Mouse (Mus musculus) heart, postnatal 0 days (tissue): ENCODE data around the gene Snf8. TPM values are rescaled to one million over a fixed set of nuclear protein-coding genes. Genes with fewer than 3 reads are reported as not detected.

Experiments used
- ATAC-seq: fragments of 200-750 bp; cut with Nextera tagmentation; 2 replicates; pipeline ENCODE4 v1.8.0; 2017; ENCODE audit warnings: low read depth, moderate number of reproducible peaks, moderate library complexity; ENCODE audit not compliant: insufficient read depth
- DNase-seq: peaks from one replicate; pipeline ENCODE4 v3.0.0-alpha.2; 2016; ENCODE audit warnings: low spot score
- H3K27ac ChIP-seq: fragments of 300-500 bp; sonication (generic); 2 replicates; pipeline ENCODE4 v1.5.1; 2014; ENCODE audit warnings: low read depth, mild to moderate bottlenecking
- H3K27me3 ChIP-seq: fragments of 300-500 bp; sonication (generic); 2 replicates; pipeline ENCODE4 v1.6.1; 2014; ENCODE audit warnings: low read length, mixed read lengths; ENCODE audit not compliant: control insufficient read depth, insufficient read depth
- H3K36me3 ChIP-seq: fragments of 300-500 bp; sonication (generic); replicated peaks from 2 replicates; pipeline ENCODE4 v1.6.1; 2014; ENCODE audit warnings: low read length, mixed read lengths; ENCODE audit not compliant: control insufficient read depth, insufficient read depth
- H3K4me1 ChIP-seq: fragments of 300-500 bp; sonication (generic); 2 replicates; pipeline ENCODE4 v1.6.1; 2014; ENCODE audit warnings: antibody characterized with exemption; ENCODE audit not compliant: control insufficient read depth, insufficient read depth
- H3K4me2 ChIP-seq: fragments of 300-500 bp; sonication (generic); 2 replicates; pipeline ENCODE4 v1.6.1; 2014; ENCODE audit warnings: low read depth, mild to moderate bottlenecking, low read length, moderate library complexity
- H3K4me3 ChIP-seq: fragments of 300-500 bp; sonication (generic); 2 replicates; pipeline ENCODE4 v1.5.1; 2014; ENCODE audit warnings: low read depth, low read length
- H3K9ac ChIP-seq: fragments of 300-500 bp; sonication (generic); replicated peaks from 2 replicates; pipeline ENCODE4 v1.6.1; 2014; ENCODE audit warnings: low read depth, low read length, mixed read lengths
- H3K9me3 ChIP-seq: fragments of 300-500 bp; sonication (generic); replicated peaks from 2 replicates; pipeline ENCODE4 v1.6.1; 2016; ENCODE audit warnings: low read length; ENCODE audit not compliant: control insufficient read depth
- CTCF ChIP-seq: IDR thresholded peaks from 2 replicates; pipeline ENCODE4 v1.5.1; 2016; ENCODE audit warnings: antibody characterized with exemption, control low read depth, low read depth
- EP300 ChIP-seq: IDR thresholded peaks from 2 replicates; pipeline ENCODE4 v1.6.1; 2016; ENCODE audit warnings: antibody characterized with exemption, low read depth
- WGBS: fragments of 180-500 bp; shearing (Covaris S2); extraction: QIAGEN DNeasy Blood & Tissue Kit; methylation state at CpG from one replicate; pipeline ENCODE4 v1.1.7; 2014; 5-methylcytosine and 5-hydroxymethylcytosine counted together
- polyA plus RNA-seq: library from polyadenylated mRNA; unstranded; fragments of >200 nt; fragmentation: Nextera tagmentation; extraction: Ambion mirVana; gene quantifications from 2 replicates; pipeline ENCODE4 v1.2.1, GENCODE M21; 2015
- total RNA-seq: library from RNA; depleted of rRNA; stranded (reverse); fragments of >200 nt; gene quantifications from 2 replicates; pipeline ENCODE4 v1.2.3, GENCODE M21; 2014; ENCODE audit warnings: low replicate concordance

Snf8 gene
- total and polyA plus RNA-seq, 2 experiments from 2014 or later: 25.2 to 63.0 TPM

DNA sequence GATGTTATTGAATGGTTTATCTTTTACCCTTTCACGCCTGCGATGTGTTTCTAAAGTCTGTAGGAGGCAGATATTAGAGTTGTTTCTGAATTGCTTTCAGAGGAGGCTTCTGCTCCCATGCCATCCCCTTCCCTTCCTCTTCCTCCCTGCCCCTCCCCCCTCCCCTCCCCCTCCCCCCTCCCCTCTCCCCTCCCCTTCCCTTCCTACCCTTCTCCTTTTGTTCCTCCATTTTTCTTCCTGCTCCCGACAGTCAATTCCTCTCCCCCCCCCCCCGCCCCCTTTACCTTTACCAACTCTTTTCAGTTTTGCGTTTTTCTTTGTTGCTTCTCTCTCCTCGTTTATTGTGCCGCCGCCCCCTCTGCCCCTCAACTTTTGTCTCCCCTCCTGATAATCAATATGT is 22.7 kb upstream of the Snf8 start:
- H3K4me1 ChIP-seq: peaks cover 3% of the 10 kb centered on the region
- DNase-seq (no peak), ATAC-seq (no peak)
- no peak for TF ChIP-seq CTCF
- TF ChIP-seq EP300: no peak
- H3K27me3 ChIP-seq: peaks cover 46% of the 10 kb centered on the region
- no peak overlapping the region for H3K4me3 ChIP-seq
- no peaks in the 10 kb centered on the region for H3K9me3 ChIP-seq
- 10% methylated on average over 3 of the region's 8 CpGs for WGBS
- H3K9ac ChIP-seq: no peak overlapping the region
- H3K27ac ChIP-seq: no peak overlapping the region
- H3K36me3 ChIP-seq: no peaks in the 10 kb centered on the region
- no peak overlapping the region for H3K4me2 ChIP-seq

DNA sequence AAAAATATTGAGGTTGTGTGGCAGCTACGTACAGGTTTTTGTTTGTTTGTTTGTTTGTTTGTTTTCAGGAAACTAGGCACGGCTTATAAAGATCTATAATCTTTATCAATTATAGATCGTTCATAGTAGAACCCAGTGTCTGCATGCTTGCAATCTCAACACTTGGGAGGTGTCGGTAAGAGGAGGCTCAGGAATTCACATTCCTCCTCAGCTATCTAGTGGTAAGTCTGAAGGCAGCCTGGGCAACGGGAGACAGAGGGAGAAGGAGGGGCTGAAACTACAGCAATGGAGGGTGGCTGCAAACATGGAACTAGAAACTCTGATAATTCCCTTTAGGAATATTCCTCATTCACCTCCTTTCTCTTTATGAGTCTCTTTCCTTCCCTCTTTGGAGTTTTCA is 19.3 kb upstream of the Snf8 start:
- Histone ChIP-seq H3K27me3 (peaks cover 26% of the 10 kb centered on the region), H3K36me3 (no peaks in the 10 kb centered on the region), H3K4me1 (no peaks in the 10 kb centered on the region), H3K4me3 (no peak overlapping the region), H3K9ac (no peak overlapping the region), H3K9me3 (no peaks in the 10 kb centered on the region), H3K4me2 (no peak overlapping the region), H3K27ac (no peak overlapping the region)
- ATAC-seq (no peak), DNase-seq (no peak)
- TF ChIP-seq EP300: no peak
- 21% methylated on average over 5 of the region's 5 CpGs for WGBS

DNA sequence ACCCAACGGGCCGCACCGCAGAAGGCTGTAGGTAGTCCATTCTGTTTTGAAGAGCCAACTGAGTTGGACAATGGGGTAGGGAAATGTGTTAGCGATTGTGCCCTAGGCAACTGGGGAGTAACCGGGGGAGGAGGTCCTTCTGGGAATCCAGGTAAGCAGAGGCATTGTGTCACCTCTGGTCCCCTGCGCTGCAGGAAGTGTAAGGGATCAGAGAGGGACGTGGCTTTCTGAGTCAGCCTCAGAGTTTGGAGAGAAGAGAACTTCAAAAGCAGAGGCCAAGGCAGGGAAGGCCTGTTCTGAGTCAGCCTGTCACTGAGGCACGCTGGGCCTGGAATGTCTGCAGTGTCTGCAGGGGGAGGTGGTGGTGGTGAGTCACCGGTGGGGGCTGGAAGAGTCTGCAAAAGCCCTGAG is 16.7 kb upstream of the Snf8 start:
- Histone ChIP-seq H3K27ac (no peak overlapping the region), H3K4me3 (no peak overlapping the region), H3K9me3 (no peaks in the 10 kb centered on the region), H3K36me3 (no peaks in the 10 kb centered on the region), H3K9ac (no peak overlapping the region), H3K4me2 (no peak overlapping the region), H3K4me1 (no peaks in the 10 kb centered on the region), H3K27me3 (peaks cover 3% of the 10 kb centered on the region)
- WGBS: 14% methylated on average over 9 of the region's 9 CpGs
- DNase-seq (no peak), ATAC-seq (no peak; the same call in 1 of the 2 replicates)
- TF ChIP-seq CTCF: no peak
- TF ChIP-seq EP300: no peak

DNA sequence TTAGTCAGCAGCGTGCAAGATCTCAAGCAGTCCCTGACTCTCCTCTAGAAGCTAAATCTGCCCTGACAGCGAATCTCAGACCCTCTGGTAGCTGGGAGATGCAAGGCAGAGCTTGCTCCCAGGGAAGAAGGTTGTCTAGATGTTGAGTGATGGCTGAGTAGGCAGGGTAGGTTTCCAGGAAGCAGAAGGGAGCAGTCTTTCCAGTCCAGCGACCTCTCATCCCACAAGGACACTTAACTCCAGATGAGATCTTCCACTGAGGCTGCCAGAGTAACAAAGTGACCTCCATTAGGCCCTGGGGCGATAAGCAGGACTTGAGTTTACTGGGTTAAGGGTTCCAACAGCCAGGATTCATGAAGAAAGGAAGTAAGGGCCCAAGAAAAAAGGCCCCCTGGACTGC is 14.1 kb upstream of the Snf8 start:
- WGBS: 55% methylated on average over 4 of the region's 4 CpGs
- DNase-seq (no peak), ATAC-seq (no peak)
- Histone ChIP-seq H3K27ac (no peak overlapping the region), H3K27me3 (no peaks in the 10 kb centered on the region), H3K4me3 (no peak overlapping the region), H3K9ac (no peak overlapping the region), H3K36me3 (no peaks in the 10 kb centered on the region), H3K9me3 (no peaks in the 10 kb centered on the region), H3K4me1 (no peaks in the 10 kb centered on the region), H3K4me2 (no peak overlapping the region)
- TF ChIP-seq EP300 (no peak), CTCF (no peak)

DNA sequence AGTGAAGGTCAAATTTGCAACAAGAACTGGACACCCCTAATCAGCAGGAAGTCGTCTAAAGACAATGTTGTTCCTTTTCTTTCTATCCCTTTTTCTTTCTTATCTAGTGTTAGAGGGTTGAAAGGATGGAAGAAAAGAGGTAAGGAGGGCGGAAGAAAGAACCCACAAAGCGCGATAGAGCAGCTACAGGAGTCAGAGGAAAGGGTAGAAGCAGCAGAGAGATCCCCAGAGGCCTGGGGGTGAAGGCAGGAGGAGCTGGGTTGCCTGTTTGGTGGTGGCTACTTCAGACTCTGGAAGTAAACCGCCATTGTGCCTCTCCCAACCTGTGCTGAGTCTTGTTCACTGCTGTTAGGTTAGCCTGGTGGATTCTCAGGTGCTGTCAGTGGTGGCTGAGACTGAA is 6.6 kb upstream of the Snf8 start:
- Histone ChIP-seq H3K4me3 (no peak overlapping the region), H3K4me1 (no peaks in the 10 kb centered on the region), H3K27ac (no peak overlapping the region), H3K27me3 (no peaks in the 10 kb centered on the region; the same call in 1 of the 2 replicates), H3K9ac (no peak overlapping the region), H3K9me3 (no peaks in the 10 kb centered on the region), H3K36me3 (no peaks in the 10 kb centered on the region), H3K4me2 (no peak overlapping the region)
- DNase-seq (no peak), ATAC-seq (no peak)
- TF ChIP-seq EP300 (no peak), CTCF (no peak)
- WGBS: 42% methylated on average over 5 of the region's 5 CpGs

DNA sequence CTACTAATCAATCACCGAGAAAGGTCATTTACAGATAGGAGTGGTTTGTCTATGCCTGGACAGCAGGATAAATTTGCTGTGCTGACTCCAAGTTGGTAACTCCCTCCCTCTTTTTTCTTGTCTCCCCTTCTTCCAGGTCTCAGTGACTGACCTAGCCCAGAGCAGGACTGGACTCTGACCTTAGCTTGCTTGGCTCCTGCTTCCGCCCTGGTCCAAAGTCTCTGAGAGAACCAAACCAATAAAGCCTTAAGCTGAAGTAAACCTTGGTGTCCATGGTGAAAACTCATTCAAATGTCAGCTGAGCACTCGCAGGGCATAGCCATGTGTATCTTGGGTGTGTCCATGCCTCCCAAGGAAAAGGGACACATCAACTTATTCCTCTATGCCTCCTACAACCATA is 4.1 kb upstream of the Snf8 start:
- H3K4me3 ChIP-seq: no peak overlapping the region
- H3K4me1 ChIP-seq: peaks cover 8% of the 10 kb centered on the region
- H3K9ac ChIP-seq: no peak overlapping the region
- WGBS: 74% methylated on average over 3 of the region's 3 CpGs
- ATAC-seq (no peak), DNase-seq (no peak)
- H3K9me3 ChIP-seq: no peaks in the 10 kb centered on the region
- H3K27me3 ChIP-seq: no peaks in the 10 kb centered on the region; the same call in 1 of the 2 replicates
- no peaks in the 10 kb centered on the region for H3K36me3 ChIP-seq
- TF ChIP-seq CTCF (no peak), EP300 (no peak)
- H3K27ac ChIP-seq: no peak overlapping the region
- H3K4me2 ChIP-seq: no peak overlapping the region
